Mouse (Mus musculus): Measurements from ENCODE around the gene Pax9.

The Pax9 gene

DNA sequence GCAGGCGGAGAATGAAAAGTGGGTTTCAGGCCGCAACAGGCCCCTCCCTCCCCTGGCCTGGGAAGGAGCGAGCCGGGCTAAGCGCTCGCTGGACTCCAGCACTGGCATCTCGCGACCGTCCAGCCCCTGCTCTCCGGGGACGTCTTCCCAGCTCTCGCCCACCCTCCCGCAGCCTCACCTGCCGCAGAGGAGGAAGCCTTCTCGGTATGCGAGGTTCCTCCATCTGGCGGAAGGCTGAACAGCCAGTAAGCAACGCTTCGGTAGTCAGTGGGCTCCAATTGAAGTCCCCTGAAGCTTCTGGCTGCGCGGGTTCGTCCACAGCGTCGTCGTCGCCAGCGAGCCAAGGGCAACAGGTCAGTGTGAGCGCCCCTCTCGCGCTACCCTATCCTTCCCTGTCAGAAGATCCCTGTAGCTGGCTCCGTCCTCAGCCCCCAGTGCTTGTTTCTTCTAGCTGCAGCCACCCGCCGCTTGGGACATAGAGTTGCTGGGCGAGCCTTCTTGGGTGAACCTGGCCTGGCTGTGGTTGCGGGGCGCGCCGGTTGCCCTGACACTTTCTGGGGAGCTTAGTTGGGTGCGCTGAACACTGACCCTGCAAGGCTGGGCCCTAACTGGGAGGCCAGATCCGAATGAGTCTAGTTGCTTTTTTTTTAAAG, at the start of gene Pax9:
Gene Pax9 (plus strand): TSS at position 341 of the 653 bp plus-strand sequence.
- no peak for DNase-seq

GRCm38 (mm10) chr12:56669451-56670122, 22.0 kb upstream of the Pax9 start:
- no peak for DNase-seq

GRCm38 (mm10) chr12:56670795-56671194, 20.8 kb upstream of the Pax9 start:
- DNase-seq: no peak

- DNase-seq: no peak
Observed at GRCm38 (mm10) chr12:56674726-56675125, 16.8 kb upstream of the Pax9 start.

DNA sequence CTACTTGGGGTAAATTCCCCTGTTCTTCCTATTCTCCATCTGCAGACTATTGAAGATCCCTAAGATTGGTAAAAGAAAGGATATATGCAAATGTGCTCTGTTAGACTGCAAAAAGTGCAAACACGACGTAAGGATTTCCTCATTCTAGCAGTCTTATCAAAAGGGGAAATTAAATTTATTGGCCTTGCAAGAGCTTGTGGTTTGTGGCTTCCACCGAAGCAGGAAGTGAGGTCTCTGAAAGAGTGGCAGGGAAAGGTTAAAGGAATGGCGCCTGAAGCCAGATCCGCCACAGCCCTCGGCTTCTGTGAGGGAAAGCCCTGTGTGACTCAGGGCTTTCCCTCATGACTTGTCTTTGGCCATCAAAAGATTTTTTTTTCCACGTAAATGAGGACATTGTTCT, 13.9 kb upstream of the Pax9 start:
- DNase-seq: no peak

- no peak for DNase-seq
Observed at GRCm38 (mm10) chr12:56681096-56681811, 10.3 kb upstream of the Pax9 start.

DNA sequence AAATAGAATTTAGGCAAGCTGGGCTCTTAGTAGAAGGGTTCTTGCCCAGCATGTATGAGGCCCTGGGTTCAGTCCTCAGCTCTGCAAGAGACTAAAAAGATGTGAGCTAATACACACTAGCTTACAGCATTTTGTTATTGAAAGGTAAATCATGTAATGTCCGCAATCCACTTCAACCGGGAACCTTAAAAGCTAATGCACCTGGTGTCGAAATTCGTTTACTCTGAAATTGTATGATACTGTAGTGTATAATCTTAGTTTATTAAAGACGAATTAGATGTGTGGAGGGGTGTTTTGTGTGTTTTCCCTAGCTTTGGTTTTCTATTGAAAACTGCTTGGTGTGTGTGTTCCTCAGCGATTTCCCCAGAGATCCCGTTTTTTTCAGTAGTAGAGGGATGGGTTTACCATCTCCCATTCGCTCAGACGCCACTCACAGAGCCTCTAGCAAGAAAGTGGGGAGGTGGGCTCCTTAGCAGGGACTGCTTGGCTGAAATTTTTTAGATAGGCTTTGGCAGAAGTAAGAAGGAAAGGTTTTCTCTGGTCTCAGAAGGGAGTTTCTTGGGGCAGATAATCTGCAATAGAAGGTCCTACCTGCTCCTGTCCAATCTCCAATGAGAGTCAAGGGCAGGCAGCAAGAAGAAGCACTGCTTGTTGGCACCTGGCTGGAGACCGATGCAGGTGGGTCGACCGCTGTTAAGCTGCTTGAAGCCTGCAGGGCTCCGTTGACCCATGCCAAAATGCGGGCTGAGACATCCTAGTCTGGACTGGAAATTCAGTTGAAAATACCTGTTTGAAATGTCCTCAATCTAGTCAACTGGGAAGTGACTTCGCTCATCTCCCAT, 3.7 kb upstream of the Pax9 start:
- no peak for DNase-seq

GRCm38 (mm10) chr12:56688482-56688840, 3.1 kb upstream of the Pax9 start:
- DNase-seq: no peak

DNA sequence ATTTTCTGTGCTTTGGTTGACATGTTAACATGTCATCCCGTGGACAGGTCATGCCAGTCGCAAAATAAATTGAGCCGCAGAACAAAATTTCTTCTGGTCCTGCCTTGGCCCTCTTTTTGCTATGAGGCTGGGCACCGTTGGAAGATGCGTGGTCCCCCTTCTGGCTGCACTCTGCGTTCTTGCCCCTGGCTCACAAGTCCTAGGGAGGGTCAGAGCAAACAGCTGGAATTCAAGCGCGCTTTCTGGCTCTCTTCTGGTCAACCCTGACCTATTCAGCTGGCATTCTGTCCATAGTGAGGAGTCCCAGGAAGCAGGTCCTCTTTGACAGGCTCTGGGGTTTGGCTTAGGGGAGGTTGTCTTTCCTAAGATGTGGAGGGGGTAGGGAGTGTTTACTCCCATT, 2.6 kb upstream of the Pax9 start:
- no peak for DNase-seq

- no peak for DNase-seq
Observed at GRCm38 (mm10) chr12:56689331-56689730, 2.2 kb upstream of the Pax9 start.

DNA sequence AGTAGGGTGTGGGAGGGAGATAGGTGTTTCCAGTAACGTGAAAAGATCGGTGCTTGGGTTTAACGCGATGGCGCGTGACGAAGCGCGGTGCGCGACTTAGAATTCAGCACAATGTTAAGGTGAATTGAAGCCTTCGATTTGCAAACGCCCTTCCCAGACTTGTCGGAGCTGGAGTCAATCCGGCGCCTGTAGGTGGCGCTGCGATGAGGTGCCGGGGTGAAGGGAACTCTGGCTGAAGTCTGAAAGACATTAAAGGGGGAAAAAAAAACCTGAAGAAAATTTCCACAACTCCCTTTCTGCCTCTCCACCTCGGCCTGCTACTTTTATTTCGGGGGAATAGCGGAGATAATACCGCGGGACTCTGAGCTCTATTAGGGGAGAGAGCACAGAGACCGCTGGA, 1.8 kb upstream of the Pax9 start:
- no peak for DNase-seq

GRCm38 (mm10) chr12:56690366-56690765, 1.2 kb upstream of the Pax9 start:
- no peak for DNase-seq

DNA sequence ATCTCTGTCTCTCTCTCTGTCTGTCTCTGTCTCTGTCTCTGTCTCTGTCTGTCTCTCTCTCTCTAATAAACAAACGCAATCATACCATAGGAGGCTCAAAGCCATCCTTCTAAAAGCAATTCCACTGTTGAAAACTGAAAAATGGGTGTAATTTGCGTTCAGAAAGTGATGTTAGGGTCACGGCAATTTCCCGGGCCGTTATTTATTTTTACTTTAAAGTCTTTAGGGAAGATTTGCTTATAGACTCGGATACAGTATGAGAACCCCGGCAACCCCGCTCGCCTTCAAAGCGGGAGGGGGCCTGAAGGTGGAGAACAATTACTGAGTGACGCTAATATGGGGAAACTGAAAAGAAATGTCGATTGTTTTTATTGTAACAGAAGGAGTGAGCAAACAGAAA, 566 bp upstream of the Pax9 start:
- DNase-seq: no peak

DNA sequence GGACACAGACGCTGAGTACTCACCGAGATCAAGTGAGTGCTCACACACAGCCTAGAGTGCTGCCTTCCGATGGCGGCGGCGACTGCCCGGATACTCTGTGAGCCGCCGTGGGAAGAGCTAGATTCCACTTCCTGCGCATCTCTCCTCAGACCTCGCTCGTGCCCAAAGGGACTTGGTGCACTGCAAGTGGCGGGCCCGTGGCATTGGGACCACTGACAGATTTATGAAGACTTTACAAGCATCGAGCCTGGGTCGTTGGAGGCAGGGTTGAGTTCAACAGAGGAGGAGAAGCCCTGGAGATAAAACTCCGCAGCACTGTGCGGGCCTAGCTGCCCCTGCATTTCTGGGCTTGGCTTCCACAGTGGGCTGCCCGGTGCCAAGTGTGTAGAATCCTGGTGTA, 969 bp downstream of the Pax9 start:
- DNase-seq: no peak

DNA sequence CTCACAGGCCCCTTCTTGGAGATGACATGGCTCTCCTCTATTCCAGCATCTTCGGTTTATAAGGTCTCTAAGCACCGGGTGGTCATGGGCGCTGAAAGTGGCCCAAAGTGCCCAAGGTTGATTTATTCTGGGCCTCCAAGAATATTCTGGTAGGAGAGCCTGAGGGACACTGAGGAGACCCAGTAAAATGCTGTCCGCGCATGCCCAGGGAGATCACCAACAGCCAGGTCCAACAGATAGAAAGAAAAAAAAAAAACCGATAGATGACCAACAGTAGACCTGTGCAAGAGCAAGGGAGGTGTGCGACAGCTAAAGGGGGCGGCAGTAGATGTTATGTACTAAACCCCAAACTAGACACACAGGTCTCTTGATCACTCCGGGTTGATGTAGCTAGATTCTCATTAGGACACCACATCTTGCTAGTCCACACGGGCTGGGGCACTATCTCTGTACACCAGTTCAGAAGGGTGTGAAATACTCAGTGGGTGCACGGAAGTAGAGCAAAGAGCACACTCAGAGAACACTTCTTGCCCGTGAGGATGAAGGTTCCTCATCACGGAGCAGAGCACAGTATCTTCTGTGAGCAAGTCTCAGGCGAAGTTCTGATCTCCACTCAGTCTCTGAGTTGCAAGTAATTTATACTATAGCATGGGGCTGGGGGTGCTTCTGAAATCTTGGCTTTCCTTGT, 2.0 kb downstream of the Pax9 start:
- DNase-seq: no peak

DNA sequence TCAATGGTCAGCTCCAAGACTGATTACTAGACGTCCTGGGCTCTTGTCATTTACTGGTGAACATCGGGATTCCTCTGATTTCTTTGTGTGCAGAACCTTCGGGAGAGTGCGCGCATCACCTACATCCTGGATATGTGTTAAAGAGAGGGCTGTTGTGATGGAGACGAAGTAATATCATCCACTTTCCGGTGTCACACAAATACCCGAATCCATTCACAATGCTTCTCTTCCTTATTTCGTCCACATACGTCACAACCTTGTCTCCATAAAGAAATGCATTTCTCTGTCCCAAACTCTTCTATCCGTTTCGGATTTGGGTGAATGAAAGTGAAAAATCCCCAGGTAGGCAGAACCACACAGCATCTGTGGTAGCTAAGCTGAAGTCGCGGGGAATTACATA, 2.8 kb downstream of the Pax9 start:
- no peak for DNase-seq

- no peak for DNase-seq
Observed at GRCm38 (mm10) chr12:56694936-56695335, 3.4 kb downstream of the Pax9 start.

- DNase-seq: no peak
Observed at GRCm38 (mm10) chr12:56695358-56696173, 4.0 kb downstream of the Pax9 start.

DNA sequence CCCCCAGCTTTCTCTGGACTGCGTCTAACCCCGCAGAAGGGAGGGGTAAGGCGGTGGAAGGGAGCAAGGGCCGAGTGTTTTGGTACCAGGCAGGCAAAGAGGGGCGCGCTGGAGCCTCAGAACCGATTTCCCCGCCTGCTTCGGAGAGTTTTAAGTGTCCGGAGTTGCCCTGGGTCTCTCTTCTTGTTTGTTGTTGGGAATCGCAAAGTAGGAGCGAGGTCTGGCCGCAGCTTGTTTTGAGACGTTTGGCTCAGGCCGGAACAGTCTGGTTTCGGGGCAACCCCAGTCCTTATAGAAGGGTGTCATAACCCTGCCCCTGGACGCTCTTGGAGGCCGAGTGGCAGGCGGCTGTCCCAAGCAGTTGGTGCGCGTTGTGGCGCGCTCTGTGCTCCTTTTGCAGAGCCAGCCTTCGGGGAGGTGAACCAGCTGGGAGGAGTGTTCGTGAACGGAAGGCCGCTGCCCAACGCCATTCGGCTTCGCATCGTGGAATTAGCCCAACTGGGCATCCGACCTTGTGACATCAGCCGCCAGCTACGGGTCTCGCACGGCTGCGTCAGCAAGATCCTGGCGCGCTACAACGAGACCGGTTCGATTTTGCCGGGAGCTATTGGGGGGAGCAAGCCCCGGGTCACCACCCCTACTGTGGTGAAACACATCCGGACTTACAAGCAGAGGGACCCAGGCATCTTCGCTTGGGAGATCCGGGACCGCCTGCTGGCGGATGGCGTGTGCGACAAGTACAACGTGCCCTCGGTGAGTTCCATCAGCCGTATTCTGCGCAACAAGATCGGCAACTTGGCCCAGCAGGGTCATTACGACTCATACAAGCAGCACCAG, 4.8 kb downstream of the Pax9 start:
- DNase-seq: no peak

DNA sequence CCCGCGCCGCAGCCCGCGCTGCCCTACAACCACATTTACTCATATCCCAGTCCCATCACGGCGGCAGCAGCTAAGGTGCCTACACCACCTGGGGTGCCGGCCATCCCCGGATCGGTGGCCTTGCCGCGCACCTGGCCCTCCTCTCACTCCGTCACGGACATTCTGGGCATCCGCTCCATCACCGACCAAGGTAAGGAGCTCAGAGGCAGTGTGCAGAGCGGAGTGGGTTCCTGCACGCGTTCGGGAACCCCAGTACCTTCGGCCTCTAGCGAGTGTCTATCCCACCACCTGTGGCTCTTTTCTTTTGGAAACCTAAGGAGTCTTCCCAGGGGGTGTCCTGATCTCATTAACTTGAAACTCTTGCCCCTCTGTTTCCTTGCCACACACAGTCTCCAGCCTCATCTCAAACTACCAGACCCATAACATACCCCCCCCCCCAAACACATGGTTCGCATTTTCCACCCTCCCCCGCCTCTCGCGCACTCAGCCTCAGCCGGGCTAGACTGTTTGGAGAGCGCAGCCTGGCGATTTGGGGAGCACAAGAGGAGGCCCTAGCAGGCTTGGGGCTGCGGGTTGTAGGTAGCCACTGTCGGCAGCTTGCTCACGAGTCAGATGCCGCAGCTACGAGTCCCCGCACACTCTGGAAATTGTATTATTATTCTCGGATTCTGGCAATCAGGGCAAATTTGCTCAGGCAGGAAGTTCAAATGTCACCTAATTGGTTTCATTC, 5.6 kb downstream of the Pax9 start:
- no peak for DNase-seq
